Mouse (Mus musculus) layer of hippocampus, adult 18-20 months (tissue): ENCODE results near the gene Ivd. TPM values are rescaled to one million over a fixed set of nuclear protein-coding genes. Genes with fewer than 3 reads are reported as not detected.

Experiments used
- DNase-seq, 2 experiments: peaks; one replicate each; pipeline ENCODE4 v3.0.0; 2022; ENCODE audit warnings: low spot score in 2 of 2
- total RNA-seq, 2 experiments: library from RNA; stranded (reverse); gene quantifications; 2 replicates each; pipeline ENCODE4 v1.2.3; 2021

Ivd gene
- total RNA-seq, 2 experiments from 2014 or later, result 94.5 to 101 TPM

- DNase-seq, result no peak
These were observed 20.2 kb downstream of the Ivd start for GRCm38 (mm10) chr2:118881956-118882355.

- peak; percentile 83 to 92 for DNase-seq
These were observed 21.3 kb downstream of the Ivd start for GRCm38 (mm10) chr2:118882840-118883679.

DNA sequence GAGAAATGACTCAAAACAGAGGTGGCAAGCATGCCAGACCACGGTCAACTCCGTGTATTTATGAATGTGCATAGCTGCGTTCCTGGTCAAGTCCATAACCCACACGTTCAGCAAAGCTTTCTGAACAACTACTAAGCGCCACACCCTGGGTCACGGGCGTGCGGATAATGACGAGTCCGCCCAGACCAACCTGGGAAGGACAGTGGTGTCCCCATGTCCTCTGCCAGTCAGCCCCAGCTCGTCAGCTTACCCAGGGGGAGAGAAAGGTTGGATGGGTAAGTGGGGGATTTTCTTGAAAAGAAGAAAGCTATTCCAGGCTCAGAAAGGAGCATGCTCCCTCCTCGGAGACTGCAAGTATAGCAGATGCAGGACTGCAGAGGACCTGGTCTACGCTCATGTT is 25.7 kb downstream of the Ivd start:
- no peak for DNase-seq

DNA sequence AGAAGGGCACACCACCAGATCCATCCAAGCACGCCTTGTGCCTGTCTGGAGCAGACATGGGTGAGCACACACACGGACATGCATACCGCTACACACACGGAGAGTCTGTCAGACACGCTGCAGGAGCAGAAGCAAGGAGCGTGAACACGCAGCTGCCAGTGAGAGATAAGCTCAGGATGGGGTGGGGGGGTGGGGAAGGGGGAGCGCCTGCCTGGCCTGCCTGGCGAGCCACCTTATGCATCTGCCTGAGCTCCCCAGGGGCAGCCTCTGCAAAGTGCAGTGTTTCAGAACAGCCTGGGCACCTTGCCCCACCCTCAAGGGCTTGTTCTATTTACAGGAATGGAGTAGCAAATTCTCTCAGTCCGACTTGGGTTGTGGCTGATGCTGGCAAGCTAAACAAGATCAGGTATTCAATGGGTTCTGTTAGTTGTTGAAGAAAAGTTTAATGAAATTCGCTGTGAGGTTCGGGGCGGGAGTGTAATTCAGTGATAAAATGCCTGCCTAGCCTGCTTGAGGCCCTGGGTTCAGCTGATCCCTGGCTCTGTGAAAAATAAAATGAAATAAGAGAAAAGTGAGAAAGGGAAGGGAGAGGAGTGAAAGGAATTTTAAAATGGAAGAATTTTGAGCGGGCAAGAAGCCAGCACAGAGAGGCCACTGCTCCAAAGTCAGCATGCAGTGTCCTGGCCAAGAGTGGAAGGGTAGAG is 26.2 kb downstream of the Ivd start:
- DNase-seq, result no peak

DNA sequence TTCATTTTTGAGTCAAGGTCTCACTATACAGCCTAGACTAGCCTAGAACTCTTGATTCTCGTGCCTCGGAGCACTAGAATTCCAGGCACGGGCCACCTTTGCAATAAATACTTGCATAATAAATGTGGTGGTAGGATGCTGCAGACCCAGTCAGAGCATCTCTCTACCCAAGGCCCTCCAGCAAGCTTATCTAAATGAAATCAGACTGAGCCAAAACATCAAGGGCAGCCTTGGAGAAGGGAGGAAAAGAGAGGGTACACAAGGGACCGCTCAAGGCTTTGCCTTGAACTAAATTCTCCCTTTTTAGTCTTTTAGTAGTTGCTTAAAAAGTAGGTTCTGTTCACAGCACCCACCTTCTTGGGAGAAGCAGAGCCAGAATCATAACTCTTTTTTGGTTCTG is 29.4 kb downstream of the Ivd start:
- no peak for DNase-seq

DNA sequence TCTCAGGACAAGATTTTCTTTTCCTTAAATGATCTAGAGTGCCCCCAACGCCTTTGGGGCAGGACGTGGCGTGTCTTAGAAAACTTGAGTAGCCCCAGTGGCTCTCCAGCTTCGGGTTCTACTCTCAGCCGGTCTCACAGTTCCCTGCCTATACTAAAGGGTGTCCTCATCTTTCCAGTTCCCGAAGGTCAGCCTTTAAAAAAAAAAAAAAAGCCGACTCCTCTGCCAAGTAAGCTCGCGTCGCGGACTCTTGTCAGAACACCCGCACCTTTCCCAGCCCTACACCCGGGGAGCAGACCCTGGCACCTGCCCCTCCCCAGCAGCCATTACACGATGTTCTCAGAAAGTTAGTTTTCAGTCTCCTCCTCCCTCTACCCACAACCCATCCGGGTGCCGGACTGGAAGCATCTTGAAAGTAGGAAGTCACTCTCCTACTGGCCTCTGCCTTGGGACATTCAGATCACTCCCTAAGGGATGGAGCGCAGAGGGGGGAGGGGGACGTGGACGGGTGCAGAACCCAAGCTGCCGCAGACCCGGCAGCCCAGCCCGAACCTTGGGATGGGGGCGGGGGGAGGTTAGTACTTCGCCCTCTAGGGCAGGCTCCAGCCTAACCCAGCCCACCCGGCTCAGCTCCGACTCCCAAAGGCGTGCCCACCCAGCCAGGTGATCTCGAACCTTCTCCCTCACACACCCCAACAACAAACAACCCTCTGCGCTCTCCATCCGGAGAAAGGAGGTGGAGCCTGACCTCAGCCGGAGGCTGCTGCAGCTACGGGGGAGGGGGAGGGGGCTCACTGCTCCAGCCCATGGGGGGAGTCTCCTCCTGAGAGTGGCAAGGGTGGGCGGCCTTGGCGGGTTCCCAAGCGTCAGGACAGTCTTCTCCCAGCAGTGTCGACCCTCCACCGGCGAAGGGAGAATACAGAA is 34.5 kb downstream of the Ivd start:
- peak in 1 of 2 experiments; percentile 28 for DNase-seq

GRCm38 (mm10) chr2:118896914-118897291 is 35.1 kb downstream of the Ivd start:
- no peak for DNase-seq

- DNase-seq, result no peak
These were observed 35.6 kb downstream of the Ivd start for GRCm38 (mm10) chr2:118897392-118897791.

GRCm38 (mm10) chr2:118897808-118898207 is 36.1 kb downstream of the Ivd start:
- no peak for DNase-seq

DNA sequence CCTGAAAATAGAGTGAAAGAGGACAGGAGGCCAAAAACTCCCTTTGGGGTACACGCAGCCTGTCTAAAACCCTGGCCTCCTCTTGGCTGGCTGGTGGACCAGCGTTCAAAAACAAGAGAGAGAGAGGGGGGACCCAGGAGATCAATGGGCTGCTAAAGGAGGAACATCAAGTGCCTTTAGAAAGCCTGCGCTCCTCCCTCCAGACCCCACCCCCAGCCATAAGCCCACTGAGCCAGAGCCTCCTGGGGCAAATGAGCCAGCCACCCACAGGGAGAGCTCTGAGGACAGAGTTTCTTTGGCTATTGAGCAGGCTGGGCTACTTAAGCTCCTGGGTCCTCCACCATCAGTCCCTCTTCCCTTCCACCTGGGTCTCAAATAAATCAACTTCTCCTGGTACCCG is 37.0 kb downstream of the Ivd start:
- DNase-seq, result no peak

DNA sequence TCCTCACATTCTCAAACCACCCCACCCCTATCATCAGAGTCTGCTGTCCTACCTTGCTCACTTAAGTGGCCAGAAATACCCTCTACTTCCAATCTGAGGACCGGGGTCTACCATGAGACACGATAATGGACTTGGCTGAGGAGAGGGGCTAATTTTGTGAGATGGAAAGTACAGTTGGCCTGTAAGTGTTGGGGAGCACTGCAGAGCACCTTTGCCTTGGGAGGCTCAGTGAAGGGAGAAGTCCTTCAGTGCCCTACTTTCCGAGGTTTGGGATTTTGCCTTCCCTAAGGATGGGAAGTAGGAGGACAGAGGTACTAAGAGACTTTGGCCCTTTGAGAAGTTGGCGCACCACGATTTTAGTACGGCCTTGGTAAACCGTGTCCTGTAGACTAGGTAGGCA is 37.6 kb downstream of the Ivd start:
- no peak for DNase-seq

DNA sequence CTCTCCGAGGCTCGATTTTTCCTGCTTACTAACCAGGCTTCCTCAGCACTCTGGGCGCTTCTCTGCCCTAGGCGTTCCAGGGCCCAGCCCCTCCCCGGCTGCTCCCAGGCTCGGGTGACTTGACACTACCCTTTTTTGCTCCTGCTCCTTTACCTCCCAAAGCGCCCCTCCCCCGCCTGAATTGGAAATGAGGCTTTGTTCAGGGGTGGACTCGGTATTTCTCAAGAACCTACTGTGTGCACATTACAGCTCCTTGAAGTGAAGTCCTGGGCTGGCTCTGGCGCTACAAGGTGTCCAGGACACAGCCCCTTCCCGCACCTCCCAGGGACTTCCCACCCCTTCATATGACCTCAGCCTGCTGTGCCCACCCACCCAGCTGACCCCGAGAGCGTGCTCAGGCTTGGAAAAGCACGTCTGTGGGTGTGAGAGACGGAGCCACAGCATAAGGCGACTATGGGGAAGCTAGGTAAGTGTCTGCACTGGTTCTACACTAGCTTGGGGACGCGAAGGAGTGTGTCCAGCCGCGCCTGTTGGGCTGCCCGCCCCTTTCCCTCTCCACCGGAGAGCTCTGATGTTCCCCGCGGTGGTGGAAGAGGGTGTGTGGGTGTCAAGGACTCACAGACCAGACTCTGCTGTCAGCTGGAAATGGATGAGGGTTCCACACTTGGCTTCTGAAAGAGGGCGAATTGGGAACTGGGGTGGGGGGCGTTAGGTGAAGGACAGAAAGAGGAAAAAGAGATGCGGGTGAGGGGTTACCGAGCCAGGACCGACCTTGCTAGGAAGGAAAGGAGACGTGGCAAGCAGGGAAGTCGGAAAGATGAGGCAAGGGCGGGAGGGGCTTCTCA is 38.4 kb downstream of the Ivd start, which contains the start of gene Bahd1:
Gene Bahd1 (plus strand): TSS at position 397 of the 845 bp plus-strand sequence.
- DNase-seq, result peak in 1 of 2 experiments; percentile 36

DNA sequence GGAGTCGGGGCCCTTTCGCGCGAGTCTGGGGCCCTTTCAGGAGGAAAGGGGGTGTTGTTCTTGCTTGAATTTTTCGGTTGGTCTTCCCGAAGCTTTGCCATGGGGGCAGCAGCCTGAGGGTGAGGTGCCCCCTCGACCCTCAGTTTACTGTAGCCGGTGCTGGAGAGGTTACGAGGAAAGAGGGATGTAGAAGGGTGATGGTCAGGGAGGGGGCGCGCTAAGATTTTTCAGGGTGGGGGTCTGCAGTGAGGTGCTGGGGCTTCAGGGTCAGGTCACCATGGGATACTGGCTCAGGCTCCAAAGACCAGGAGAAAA is 39.0 kb downstream of the Ivd start:
- DNase-seq, result no peak

- DNase-seq, result peak; percentile 97 to 98
These were observed 39.6 kb downstream of the Ivd start for GRCm38 (mm10) chr2:118901175-118902031.

DNA sequence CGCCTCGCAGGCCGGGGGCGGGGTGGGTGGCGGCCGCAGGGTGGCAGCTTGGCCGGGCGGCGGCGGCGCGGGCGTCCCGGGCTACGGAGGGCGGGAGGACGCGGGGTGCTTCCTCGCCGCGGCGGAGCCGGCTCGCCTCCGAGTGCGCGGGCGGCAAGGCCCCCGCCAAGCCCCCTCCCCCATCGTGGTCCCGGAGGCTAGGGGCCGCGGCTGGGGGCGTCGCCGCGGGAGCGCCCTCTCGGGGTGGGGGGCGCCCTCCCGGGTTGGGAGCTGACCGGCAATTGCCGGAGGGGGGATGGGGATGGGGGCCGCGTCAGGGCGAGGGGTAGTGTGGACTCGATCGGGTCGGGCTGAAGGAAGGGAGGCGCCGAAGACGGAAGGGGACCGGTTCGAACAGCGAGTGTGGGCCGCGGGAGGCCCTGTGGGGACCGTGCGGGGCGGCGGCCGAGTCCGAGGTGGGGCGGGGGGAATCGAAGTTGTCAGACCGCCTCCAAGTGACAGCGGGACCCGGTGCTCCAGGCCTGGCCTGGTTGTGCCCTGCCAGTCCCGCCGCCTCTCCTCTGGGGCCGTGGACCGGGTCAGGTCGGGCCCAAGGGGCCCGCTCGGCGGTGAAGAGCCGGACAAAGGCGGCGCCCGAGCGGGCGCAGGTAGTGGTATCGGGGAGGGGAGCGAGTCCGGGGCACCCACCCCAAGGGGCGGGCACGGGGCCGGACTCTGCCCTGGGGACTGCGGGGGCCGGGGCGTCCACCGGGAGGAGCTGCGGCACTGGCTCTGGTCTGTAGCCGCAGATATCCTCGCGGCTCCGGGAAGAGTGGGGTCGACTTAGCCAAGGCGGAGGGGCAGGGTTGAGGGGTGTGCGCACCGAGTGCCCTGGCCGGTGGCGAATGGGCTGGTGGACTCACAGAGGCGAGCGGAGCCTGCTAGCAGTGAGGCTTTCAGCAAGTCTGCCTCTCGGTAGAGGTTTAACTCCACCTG is 40.6 kb downstream of the Ivd start:
- DNase-seq, result no peak

- DNase-seq, result no peak
These were observed 41.6 kb downstream of the Ivd start for GRCm38 (mm10) chr2:118903333-118903741.

DNA sequence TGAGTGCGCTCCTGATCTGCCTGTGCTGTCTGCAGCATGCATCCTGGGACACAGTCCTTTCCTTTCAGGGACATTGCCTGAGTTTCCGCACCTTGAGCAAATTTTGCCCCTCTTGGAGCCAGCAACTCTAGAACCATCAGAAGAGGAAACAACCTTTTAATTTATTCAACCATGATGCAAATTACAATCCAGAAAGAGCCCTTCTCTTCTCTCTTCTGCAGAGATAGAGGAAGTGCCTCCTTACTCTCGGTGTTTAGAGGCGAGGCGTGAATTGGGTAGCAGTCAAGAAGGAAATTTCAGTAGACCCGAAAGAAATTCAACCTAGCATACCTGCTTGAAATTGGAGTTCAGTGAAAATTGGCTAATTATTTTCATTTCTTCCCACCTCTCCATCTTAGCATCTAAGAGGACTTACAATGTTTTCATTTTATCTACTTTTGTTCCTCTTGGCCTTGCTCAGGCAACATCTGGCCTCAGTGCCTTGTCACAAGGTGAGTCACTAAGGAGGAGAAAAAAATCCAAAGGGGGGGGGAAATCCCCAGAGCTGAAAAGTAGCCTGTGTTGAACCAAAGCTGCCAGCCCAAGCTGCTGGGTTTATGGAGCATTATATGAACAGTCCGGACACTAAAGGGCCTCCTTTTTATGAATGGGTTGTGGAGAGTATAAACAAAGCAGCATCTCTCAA is 43.8 kb downstream of the Ivd start:
- no peak for DNase-seq

DNA sequence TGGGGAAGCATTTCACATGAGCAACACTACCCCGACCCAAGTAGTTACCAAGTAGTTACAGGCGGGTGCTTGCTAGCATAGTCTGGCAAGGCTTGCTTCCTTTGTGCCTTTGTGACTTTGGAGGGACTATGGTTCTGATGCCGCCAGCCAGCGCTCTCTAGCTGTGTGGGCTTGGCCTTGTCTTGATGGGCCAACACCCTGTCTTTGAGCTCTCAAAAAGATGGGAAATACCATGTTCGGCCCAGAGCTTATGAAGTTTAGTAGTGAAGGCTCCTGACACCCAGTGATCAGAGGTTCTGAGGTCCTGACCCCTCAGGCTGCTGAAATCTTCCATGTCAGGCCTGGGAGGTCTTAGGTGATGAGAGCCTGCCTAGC is 44.4 kb downstream of the Ivd start:
- DNase-seq, result no peak
